Mouse (Mus musculus) heart, postnatal 0 days (tissue): Measurements from ENCODE around the gene Tspan14. TPM values are rescaled to one million over a fixed set of nuclear protein-coding genes. Genes with fewer than 3 reads are reported as not detected.

ENCODE experiments used
- ATAC-seq: fragments of 200-750 bp; cut with Nextera tagmentation; 2 replicates; pipeline ENCODE4 v1.8.0; 2017; ENCODE audit warnings: low read depth, moderate number of reproducible peaks, moderate library complexity; ENCODE audit not compliant: insufficient read depth
- DNase-seq: peaks from one replicate; pipeline ENCODE4 v3.0.0-alpha.2; 2016; ENCODE audit warnings: low spot score
- H3K27ac ChIP-seq: fragments of 300-500 bp; sonication (generic); 2 replicates; pipeline ENCODE4 v1.5.1; 2014; ENCODE audit warnings: low read depth, mild to moderate bottlenecking
- H3K27me3 ChIP-seq: fragments of 300-500 bp; sonication (generic); 2 replicates; pipeline ENCODE4 v1.6.1; 2014; ENCODE audit warnings: low read length, mixed read lengths; ENCODE audit not compliant: control insufficient read depth, insufficient read depth
- H3K36me3 ChIP-seq: fragments of 300-500 bp; sonication (generic); replicated peaks from 2 replicates; pipeline ENCODE4 v1.6.1; 2014; ENCODE audit warnings: low read length, mixed read lengths; ENCODE audit not compliant: control insufficient read depth, insufficient read depth
- H3K4me1 ChIP-seq: fragments of 300-500 bp; sonication (generic); 2 replicates; pipeline ENCODE4 v1.6.1; 2014; ENCODE audit warnings: antibody characterized with exemption; ENCODE audit not compliant: control insufficient read depth, insufficient read depth
- H3K4me2 ChIP-seq: fragments of 300-500 bp; sonication (generic); 2 replicates; pipeline ENCODE4 v1.6.1; 2014; ENCODE audit warnings: low read depth, mild to moderate bottlenecking, low read length, moderate library complexity
- H3K4me3 ChIP-seq: fragments of 300-500 bp; sonication (generic); 2 replicates; pipeline ENCODE4 v1.5.1; 2014; ENCODE audit warnings: low read depth, low read length
- H3K9ac ChIP-seq: fragments of 300-500 bp; sonication (generic); replicated peaks from 2 replicates; pipeline ENCODE4 v1.6.1; 2014; ENCODE audit warnings: low read depth, low read length, mixed read lengths
- H3K9me3 ChIP-seq: fragments of 300-500 bp; sonication (generic); replicated peaks from 2 replicates; pipeline ENCODE4 v1.6.1; 2016; ENCODE audit warnings: low read length; ENCODE audit not compliant: control insufficient read depth
- CTCF ChIP-seq: IDR thresholded peaks from 2 replicates; pipeline ENCODE4 v1.5.1; 2016; ENCODE audit warnings: antibody characterized with exemption, control low read depth, low read depth
- EP300 ChIP-seq: IDR thresholded peaks from 2 replicates; pipeline ENCODE4 v1.6.1; 2016; ENCODE audit warnings: antibody characterized with exemption, low read depth
- WGBS: fragments of 180-500 bp; shearing (Covaris S2); extraction: QIAGEN DNeasy Blood & Tissue Kit; methylation state at CpG from one replicate; pipeline ENCODE4 v1.1.7; 2014; 5-methylcytosine and 5-hydroxymethylcytosine counted together
- polyA plus RNA-seq: library from polyadenylated mRNA; unstranded; fragments of >200 nt; fragmentation: Nextera tagmentation; extraction: Ambion mirVana; gene quantifications from 2 replicates; pipeline ENCODE4 v1.2.1, GENCODE M21; 2015
- total RNA-seq: library from RNA; depleted of rRNA; stranded (reverse); fragments of >200 nt; gene quantifications from 2 replicates; pipeline ENCODE4 v1.2.3, GENCODE M21; 2014; ENCODE audit warnings: low replicate concordance

The Tspan14 gene
- total and polyA plus RNA-seq, 2 experiments from 2014 or later = 21.6 to 30.2 TPM

DNA sequence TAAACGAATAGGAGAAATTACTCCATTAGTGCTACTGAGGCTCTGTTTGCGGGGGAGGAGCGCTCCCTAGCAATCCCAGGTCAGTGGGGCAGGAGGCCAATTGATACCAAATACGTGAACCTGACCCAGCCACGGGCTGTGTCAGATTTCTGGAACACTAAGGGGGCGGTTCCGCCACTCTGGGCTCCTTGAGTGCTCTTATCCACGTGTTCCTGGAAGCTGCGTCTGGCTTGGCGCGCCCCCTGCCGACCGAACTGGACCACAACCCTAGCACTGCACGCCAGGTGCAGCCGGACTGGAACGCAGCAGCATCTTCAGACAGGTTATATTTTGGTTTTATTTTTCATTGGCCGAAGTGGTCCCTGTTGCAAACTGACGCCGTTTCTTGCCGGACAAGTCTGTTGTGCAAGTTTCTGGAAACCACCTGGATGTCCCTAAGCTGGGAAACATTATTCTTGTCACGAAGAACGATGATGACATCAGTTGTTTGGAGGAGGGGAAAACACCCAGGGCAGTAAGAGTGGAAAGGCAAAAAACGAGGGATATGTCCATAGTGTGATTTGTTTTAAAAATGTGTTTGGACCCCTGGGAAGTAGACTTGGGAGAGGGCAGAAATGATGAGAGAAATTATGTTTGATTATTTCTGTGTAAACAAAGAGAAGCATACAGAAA, 71.9 kb downstream of the Tspan14 start:
- DNase-seq (peak; percentile 65), ATAC-seq (peak; percentile 80)
- Histone ChIP-seq H3K36me3 (no peaks in the 10 kb centered on the region), H3K27me3 (0 out of 2 replicates have a peak, but pooled peaks cover 4% of the 10 kb centered on the region), H3K9ac (no peak overlapping the region), H3K9me3 (no peaks in the 10 kb centered on the region), H3K4me3 (peak overlapping the region; percentile 6; the same call in 1 of the 2 replicates), H3K4me2 (peak overlapping the region; percentile 44), H3K4me1 (no peaks in the 10 kb centered on the region), H3K27ac (no peak overlapping the region)
- WGBS = 12% methylated on average over 23 of the region's 23 CpGs
- TF ChIP-seq EP300 (no peak), CTCF (peak; percentile 91)

DNA sequence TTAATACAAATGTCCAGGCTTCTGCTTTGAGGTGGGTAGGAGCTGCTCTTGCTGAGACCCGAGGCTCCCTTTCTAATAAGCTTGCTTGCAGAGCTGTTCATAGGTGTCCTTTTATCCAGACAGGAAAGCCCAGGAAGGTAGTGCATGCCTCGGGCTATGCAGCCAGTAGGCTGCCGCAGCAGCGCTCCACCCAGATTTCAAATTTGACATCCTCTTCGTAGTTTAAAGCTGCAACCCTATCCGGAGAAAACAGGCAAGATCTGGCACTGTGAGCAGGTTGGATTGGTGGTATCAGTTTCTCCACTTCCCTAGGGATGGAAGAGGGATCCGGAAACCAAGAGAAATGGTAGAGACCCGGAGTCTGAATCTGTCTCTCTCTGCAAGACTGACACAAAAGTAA, 72.7 kb downstream of the Tspan14 start:
- TF ChIP-seq CTCF = no peak
- no peak for TF ChIP-seq EP300
- Histone ChIP-seq H3K9me3 (no peaks in the 10 kb centered on the region), H3K27ac (no peak overlapping the region), H3K27me3 (0 out of 2 replicates have a peak, but pooled peaks cover 4% of the 10 kb centered on the region), H3K4me2 (no peak overlapping the region), H3K9ac (no peak overlapping the region), H3K36me3 (no peaks in the 10 kb centered on the region), H3K4me3 (no peak overlapping the region), H3K4me1 (no peaks in the 10 kb centered on the region)
- no peak for DNase-seq
- 70% methylated on average over 8 of the region's 8 CpGs for WGBS
- ATAC-seq = no peak

DNA sequence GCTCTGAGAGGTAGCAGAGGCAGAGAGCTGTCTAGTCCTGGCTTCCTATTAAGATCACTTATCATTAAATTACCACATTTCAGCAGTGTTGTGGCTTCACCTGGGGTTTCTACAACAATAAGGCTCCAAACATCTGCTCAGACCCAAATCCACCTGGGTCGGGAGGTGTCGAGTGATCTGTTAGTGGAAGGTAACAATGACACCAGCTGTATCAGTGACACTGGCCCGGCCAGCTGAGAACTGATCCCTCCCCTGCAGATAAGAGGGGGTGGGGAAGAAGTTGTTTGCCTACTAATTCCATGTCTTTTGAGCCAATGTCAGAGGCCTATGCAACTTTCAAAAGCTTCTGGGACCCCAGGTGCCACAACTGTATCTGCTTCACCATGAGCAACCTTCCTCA, 73.4 kb downstream of the Tspan14 start, which contains the start of gene Sh2d4b:
Sh2d4b (minus strand) TSS at position 71 of the 400 bp plus-strand sequence.
- Histone ChIP-seq H3K9ac (no peak within 1 kb of the TSS), H3K9me3 (no peaks in the 10 kb centered on the region), H3K27me3 (0 out of 2 replicates have a peak, but pooled peaks cover 4% of the 10 kb centered on the region), H3K4me3 (no peak within 1 kb of the TSS), H3K4me2 (no peak within 1 kb of the TSS), H3K36me3 (no peaks in the 10 kb centered on the region), H3K27ac (no peak within 1 kb of the TSS), H3K4me1 (no peaks in the 10 kb centered on the region)
- WGBS = 36% methylated on average over 3 of the region's 3 CpGs
- TF ChIP-seq EP300 (no peak), CTCF (no peak)
- DNase-seq (no peak), ATAC-seq (no peak)

DNA sequence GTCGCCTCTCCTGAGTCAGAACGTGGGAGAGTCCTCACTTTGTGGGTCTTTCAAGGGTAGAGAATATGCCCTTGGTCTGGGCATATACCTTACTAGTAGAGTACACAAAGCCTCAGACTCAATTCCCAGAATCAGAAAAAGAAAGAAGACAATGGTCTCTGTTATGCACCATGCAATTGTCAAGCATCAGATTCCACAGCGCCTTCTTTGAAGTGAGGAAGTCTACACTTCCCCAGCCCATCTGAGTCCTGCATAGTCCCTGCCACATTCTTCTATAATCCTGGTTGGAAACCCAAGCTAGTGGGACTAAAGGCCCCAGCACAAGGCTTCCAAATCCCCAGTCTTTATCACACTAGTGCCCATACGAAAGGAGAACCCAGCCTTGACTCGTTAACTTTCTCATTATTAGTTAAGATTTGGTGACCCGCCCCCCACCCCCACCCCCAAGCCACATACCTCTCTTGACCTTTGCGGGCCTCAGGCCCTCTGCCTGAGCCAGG, 74.2 kb downstream of the Tspan14 start:
- Histone ChIP-seq H3K4me3 (no peak overlapping the region), H3K27ac (no peak overlapping the region), H3K36me3 (no peaks in the 10 kb centered on the region), H3K4me1 (no peaks in the 10 kb centered on the region), H3K27me3 (0 out of 2 replicates have a peak, but pooled peaks cover 4% of the 10 kb centered on the region), H3K4me2 (no peak overlapping the region), H3K9me3 (no peaks in the 10 kb centered on the region), H3K9ac (no peak overlapping the region)
- WGBS = 77% methylated on average over 7 of the region's 7 CpGs
- ATAC-seq (no peak), DNase-seq (no peak)
- TF ChIP-seq EP300 (no peak), CTCF (no peak)

DNA sequence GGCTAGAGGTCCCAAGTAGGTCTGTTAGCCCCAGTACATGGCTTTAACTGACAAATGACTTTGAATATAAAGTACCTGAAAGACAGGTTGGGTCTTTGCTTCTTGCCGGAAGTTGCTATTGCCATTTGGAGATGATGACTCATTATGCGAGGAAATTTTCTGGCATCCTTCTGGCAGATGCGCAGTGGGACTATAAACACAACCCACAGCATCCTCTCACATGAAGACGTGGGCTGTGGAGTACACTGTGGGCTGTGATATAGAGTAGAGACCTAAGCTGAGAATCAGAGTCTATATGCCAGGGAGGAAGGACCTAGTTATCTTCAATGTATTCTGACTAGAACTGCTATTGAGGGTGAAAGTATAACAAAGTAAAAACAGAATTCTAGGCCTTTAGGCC, 75.1 kb downstream of the Tspan14 start:
- Histone ChIP-seq H3K9ac (no peak overlapping the region), H3K4me3 (no peak overlapping the region), H3K4me1 (no peaks in the 10 kb centered on the region), H3K9me3 (no peaks in the 10 kb centered on the region), H3K4me2 (no peak overlapping the region), H3K27me3 (0 out of 2 replicates have a peak, but pooled peaks cover 4% of the 10 kb centered on the region), H3K27ac (no peak overlapping the region), H3K36me3 (no peaks in the 10 kb centered on the region)
- DNase-seq (no peak), ATAC-seq (no peak)
- TF ChIP-seq CTCF (no peak), EP300 (no peak)
- WGBS = 85% methylated on average over 4 of the region's 4 CpGs
